Mouse (Mus musculus): Measurements from ENCODE around the gene Lcn6. TPM values are rescaled to one million over a fixed set of nuclear protein-coding genes. Genes with fewer than 3 reads are reported as not detected.

The Lcn6 gene
- not detected in 4 replicates for total RNA-seq (2023; ENCODE audit: inconsistent age)

GRCm38 (mm10) chr2:25676486-25676885 lies at the start of gene Lcn6:
TSS of gene Lcn6 (plus strand) at chr2:25676786.

GRCm38 (mm10) chr2:25627811-25628210 lies 48.8 kb upstream of the Lcn6 start, which contains the start of gene Fcna:
TSS of gene Fcna (minus strand) at chr2:25628030.

GRCm38 (mm10) chr2:25652902-25653301 lies 23.7 kb upstream of the Lcn6 start, which contains the start of gene Lcn8:
TSS of gene Lcn8 (plus strand) at chr2:25653120.

GRCm38 (mm10) chr2:25657652-25658051 lies 18.9 kb upstream of the Lcn6 start, which contains the start of gene Lcn5:
TSS of gene Lcn5 (plus strand) at chr2:25657952.

GRCm38 (mm10) chr2:25682426-25682825 lies 5.8 kb downstream of the Lcn6 start, which contains the start of gene Lcn10:
TSS of gene Lcn10 (plus strand) at chr2:25682726.

GRCm38 (mm10) chr2:25699743-25700142 lies 23.2 kb downstream of the Lcn6 start, which contains the start of gene Obp2a:
TSS of gene Obp2a (plus strand) at chr2:25700043.

GRCm38 (mm10) chr2:25706643-25707481 lies 30.3 kb downstream of the Lcn6 start, which contains the start of gene Bmyc:
TSS of gene Bmyc (plus strand) at chr2:25706739.

Other genes starting within 250 kb of the Lcn6 start
- gene Abca2, start 248.1 kb upstream of the Lcn6 start, total RNA-seq (2023; ENCODE audit: inconsistent age): 36.8 to 44.5 TPM (median 42.0 TPM) in 4 replicates
- gene Clic3, start 219.9 kb upstream of the Lcn6 start, total RNA-seq (2023; ENCODE audit: inconsistent age): 0.80 TPM in 1 of 4 replicates, not detected in the others
- 111 to 124 TPM (median 114 TPM) in 4 replicates for gene Paxx, start 215.7 kb upstream of the Lcn6 start, total RNA-seq (2023; ENCODE audit: inconsistent age)
- gene Ptgds, start 206.7 kb upstream of the Lcn6 start, total RNA-seq (2023; ENCODE audit: inconsistent age): not detected in 4 replicates
- not detected in 4 replicates for gene Lcn12, start 182.9 kb upstream of the Lcn6 start, total RNA-seq (2023; ENCODE audit: inconsistent age)
- 69.9 to 80.2 TPM (median 72.7 TPM) in 4 replicates for gene Fbxw5, start 176.0 kb upstream of the Lcn6 start, total RNA-seq (2023; ENCODE audit: inconsistent age)
- gene C8g, start 175.1 kb upstream of the Lcn6 start, total RNA-seq (2023; ENCODE audit: inconsistent age): 0.45 to 2.0 TPM (median 0.80 TPM) in 4 replicates
- 48.8 to 61.5 TPM (median 56.4 TPM) in 4 replicates for gene Traf2, start 129.8 kb upstream of the Lcn6 start, total RNA-seq (2023; ENCODE audit: inconsistent age)
- 111 to 137 TPM (median 123 TPM) in 4 replicates for gene Edf1, start 118.9 kb upstream of the Lcn6 start, total RNA-seq (2023; ENCODE audit: inconsistent age)
- gene Mamdc4, start 101.9 kb upstream of the Lcn6 start, total RNA-seq (2023; ENCODE audit: inconsistent age): 1.8 to 3.7 TPM (median 2.4 TPM) in 4 replicates
- 15.5 to 23.8 TPM (median 21.3 TPM) in 4 replicates for gene Phpt1, start 101.6 kb upstream of the Lcn6 start, total RNA-seq (2023; ENCODE audit: inconsistent age)
- 0.15 to 0.42 TPM (median 0.19 TPM) in 4 replicates for gene Ajm1, start 95.0 kb upstream of the Lcn6 start, total RNA-seq (2023; ENCODE audit: inconsistent age)
- 84.7 to 117 TPM (median 104 TPM) in 4 replicates for gene Rabl6, start 68.3 kb upstream of the Lcn6 start, total RNA-seq (2023; ENCODE audit: inconsistent age)
- gene Ccdc183, start 59.1 kb upstream of the Lcn6 start, total RNA-seq (2023; ENCODE audit: inconsistent age): not detected in 4 replicates
- gene Tmem141, start 54.8 kb upstream of the Lcn6 start, total RNA-seq (2023; ENCODE audit: inconsistent age): 0.99 to 2.1 TPM (median 1.3 TPM) in 3 of 4 replicates, not detected in the other
- 4.0 to 8.2 TPM (median 6.6 TPM) in 4 replicates for gene Fcna, start 48.8 kb upstream of the Lcn6 start, total RNA-seq (2023; ENCODE audit: inconsistent age)
- gene Lcn8, start 23.7 kb upstream of the Lcn6 start, total RNA-seq (2023; ENCODE audit: inconsistent age): not detected in 4 replicates
- gene Lcn5, start 18.8 kb upstream of the Lcn6 start, total RNA-seq (2023; ENCODE audit: inconsistent age): not detected in 4 replicates
- gene Lcn10, start 5.9 kb downstream of the Lcn6 start, total RNA-seq (2023; ENCODE audit: inconsistent age): not detected in 4 replicates
- gene Obp2a, start 23.3 kb downstream of the Lcn6 start, total RNA-seq (2023; ENCODE audit: inconsistent age): not detected in 4 replicates
- gene Bmyc, start 30.0 kb downstream of the Lcn6 start, total RNA-seq (2023; ENCODE audit: inconsistent age): 28.3 to 34.8 TPM (median 29.7 TPM) in 4 replicates
- not detected in 4 replicates for gene Obp2b, start 60.2 kb downstream of the Lcn6 start, total RNA-seq (2023; ENCODE audit: inconsistent age)
- gene Lcn3, start 88.8 kb downstream of the Lcn6 start, total RNA-seq (2023; ENCODE audit: inconsistent age): not detected in 4 replicates
- gene Lcn11, start 100.2 kb downstream of the Lcn6 start, total RNA-seq (2023; ENCODE audit: inconsistent age): not detected in 4 replicates
- not detected in 4 replicates for gene Gm13539, start 105.5 kb downstream of the Lcn6 start, total RNA-seq (2023; ENCODE audit: inconsistent age)
- gene Glt6d1, start 139.1 kb downstream of the Lcn6 start, total RNA-seq (2023; ENCODE audit: inconsistent age): not detected in 4 replicates
- gene Lcn9, start 146.4 kb downstream of the Lcn6 start, total RNA-seq (2023; ENCODE audit: inconsistent age): not detected in 4 replicates
- gene Sohlh1, start 170.5 kb downstream of the Lcn6 start, total RNA-seq (2023; ENCODE audit: inconsistent age): not detected in 4 replicates
- gene Kcnt1, start 186.9 kb downstream of the Lcn6 start, total RNA-seq (2023; ENCODE audit: inconsistent age): not detected in 4 replicates